Mouse (Mus musculus) cerebellum, adult 2 months (tissue): Measurements from ENCODE around the gene Fan1.

Source experiments
- CTCF ChIP-seq: fragments of 200-500 bp; IDR thresholded peaks from 2 replicates; pipeline ENCODE4 v1.5.1; 2011; ENCODE audit warnings: low read depth, mild to moderate bottlenecking, control low read depth, low read length, moderate library complexity, borderline replicate concordance; ENCODE audit not compliant: insufficient read depth
- POLR2A ChIP-seq: fragments of 200-500 bp; IDR thresholded peaks from 2 replicates; pipeline ENCODE4 v1.6.1; 2011; ENCODE audit warnings: low read length, control low read depth, borderline replicate concordance; ENCODE audit not compliant: insufficient read depth

DNA sequence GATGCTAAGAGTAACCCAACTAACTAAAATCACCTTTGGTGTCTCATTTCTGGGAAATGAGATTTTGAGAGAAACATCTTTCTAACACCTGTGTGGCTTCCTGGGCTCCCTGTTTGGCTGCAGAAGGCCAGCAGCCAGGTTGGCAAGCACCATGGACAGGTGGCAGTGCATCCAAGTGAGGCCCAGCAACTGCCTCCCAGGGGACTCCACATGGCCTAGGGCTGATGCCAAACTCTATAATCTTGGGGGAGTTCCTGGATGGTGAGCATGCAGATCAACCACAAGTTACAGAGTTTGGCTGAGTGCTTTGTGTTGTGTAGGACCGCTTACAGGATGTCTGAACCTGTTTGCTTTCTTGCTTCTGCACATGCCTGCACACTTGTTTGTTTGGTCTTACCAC lies 41.2 kb downstream of the Fan1 start:
- TF ChIP-seq CTCF (no peak), POLR2A (no peak)
